Mouse (Mus musculus) midbrain, embryonic 12.5 days (tissue): Measurements from ENCODE around the gene Rpsa. TPM values are rescaled to one million over a fixed set of nuclear protein-coding genes. Genes with fewer than 3 reads are reported as not detected.

ENCODE experiments used
- ATAC-seq: fragments of 200-750 bp; cut with Nextera tagmentation; 2 replicates; pipeline ENCODE4 v1.8.0; 2017; ENCODE audit warnings: low read depth, moderate TSS enrichment, moderate library complexity; ENCODE audit not compliant: low FRiP score
- H3K27ac ChIP-seq: fragments of 300-500 bp; sonication (generic); replicated peaks from 2 replicates; pipeline ENCODE4 v1.5.1; 2016; ENCODE audit warnings: mild to moderate bottlenecking
- H3K27me3 ChIP-seq: fragments of 300-500 bp; sonication (generic); 2 replicates; pipeline ENCODE4 v1.6.1; 2016; ENCODE audit warnings: mild to moderate bottlenecking
- H3K36me3 ChIP-seq: fragments of 300-500 bp; sonication (generic); 2 replicates; pipeline ENCODE4 v1.6.1; 2016
- H3K4me1 ChIP-seq: fragments of 300-500 bp; sonication (generic); 2 replicates; pipeline ENCODE4 v1.6.1; 2016
- H3K4me2 ChIP-seq: fragments of 300-500 bp; sonication (generic); replicated peaks from 2 replicates; pipeline ENCODE4 v1.6.1; 2016; ENCODE audit warnings: mild to moderate bottlenecking, moderate library complexity
- H3K4me3 ChIP-seq: fragments of 300-500 bp; sonication (generic); 2 replicates; pipeline ENCODE4 v1.5.1; 2016; ENCODE audit warnings: mild to moderate bottlenecking
- H3K9ac ChIP-seq: fragments of 300-500 bp; sonication (generic); replicated peaks from 2 replicates; pipeline ENCODE4 v1.6.1; 2016; ENCODE audit warnings: mild to moderate bottlenecking, moderate library complexity
- H3K9me3 ChIP-seq: fragments of 300-500 bp; sonication (generic); 2 replicates; pipeline ENCODE4 v1.6.1; 2016; ENCODE audit warnings: mild to moderate bottlenecking
- WGBS: fragments of 180-500 bp; shearing (Covaris S2); methylation state at CpG from one replicate; pipeline ENCODE4 v1.1.7; 2016; 5-methylcytosine and 5-hydroxymethylcytosine counted together
- polyA plus RNA-seq: library from polyadenylated mRNA; unstranded; fragments of >200 nt; fragmentation: Nextera tagmentation; extraction: Ambion mirVana; gene quantifications from 2 replicates; pipeline ENCODE4 v1.2.1, GENCODE M21; 2016

Rpsa gene
- polyA plus RNA-seq, 1 experiment from 2014 or later, result 1,005 TPM

DNA sequence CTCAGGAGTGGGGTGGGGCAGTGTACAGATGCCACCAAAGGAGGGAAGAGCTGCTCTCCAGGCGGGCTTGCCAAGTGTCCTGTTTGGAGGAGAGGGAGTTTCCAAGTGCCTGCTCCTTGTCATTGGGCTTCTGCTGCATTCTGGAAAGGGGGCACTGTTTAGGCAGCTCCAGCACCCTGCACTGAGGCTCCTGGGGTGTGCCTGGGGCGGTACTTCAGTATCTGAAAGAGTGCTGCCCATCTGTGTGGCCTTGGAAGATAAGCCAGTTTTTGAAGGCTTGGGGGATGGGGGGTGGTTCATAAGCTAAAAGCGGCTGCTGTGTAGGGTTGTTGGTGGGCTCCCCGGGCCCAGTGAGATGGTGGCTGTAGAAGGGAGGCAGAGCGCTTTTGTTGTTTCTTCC lies 11.9 kb upstream of the Rpsa start:
- H3K27me3 ChIP-seq, result no peaks in the 10 kb centered on the region
- H3K9me3 ChIP-seq, result no peaks in the 10 kb centered on the region
- peaks cover 7% of the 10 kb centered on the region for H3K4me1 ChIP-seq
- no peak overlapping the region for H3K4me2 ChIP-seq
- ATAC-seq, result no peak
- H3K9ac ChIP-seq, result no peak overlapping the region
- H3K36me3 ChIP-seq, result peaks cover 38% of the 10 kb centered on the region
- 79% methylated on average over 5 of the region's 5 CpGs for WGBS
- no peak overlapping the region for H3K27ac ChIP-seq
- no peak overlapping the region for H3K4me3 ChIP-seq

DNA sequence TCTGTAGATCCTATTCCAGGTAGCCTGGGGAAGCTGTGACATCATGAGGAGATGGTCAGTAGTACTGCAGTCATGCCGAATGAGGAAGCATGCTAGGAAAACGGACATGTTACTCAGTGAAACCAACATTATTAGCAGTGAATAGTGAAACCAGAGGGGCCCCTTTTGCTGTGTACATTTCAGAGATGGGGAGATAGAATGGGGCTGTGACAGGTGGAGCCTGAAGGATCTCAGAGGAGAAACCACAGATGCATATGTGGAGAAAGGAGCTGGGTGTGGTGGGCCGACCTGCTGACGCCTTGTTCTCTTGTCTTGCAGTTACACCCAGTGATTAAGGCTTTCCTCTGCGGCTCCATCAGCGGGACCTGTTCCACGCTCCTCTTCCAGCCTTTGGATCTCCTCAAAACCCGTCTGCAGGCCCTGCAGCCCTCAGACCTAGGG lies 11.3 kb upstream of the Rpsa start:
- no peak for ATAC-seq
- H3K9ac ChIP-seq, result no peak overlapping the region
- no peak overlapping the region for H3K4me3 ChIP-seq
- H3K4me1 ChIP-seq, result peaks cover 3% of the 10 kb centered on the region
- H3K27ac ChIP-seq, result no peak overlapping the region
- no peaks in the 10 kb centered on the region for H3K27me3 ChIP-seq
- H3K36me3 ChIP-seq, result peaks cover 44% of the 10 kb centered on the region
- no peak overlapping the region for H3K4me2 ChIP-seq
- WGBS, result 91% methylated on average over 8 of the region's 8 CpGs
- no peaks in the 10 kb centered on the region for H3K9me3 ChIP-seq

GRCm38 (mm10) chr9:120118212-120118611 lies 9.3 kb upstream of the Rpsa start:
- Histone ChIP-seq H3K36me3 (peaks cover 58% of the 10 kb centered on the region), H3K9ac (no peak overlapping the region), H3K27ac (no peak overlapping the region), H3K27me3 (no peaks in the 10 kb centered on the region), H3K4me2 (no peak overlapping the region), H3K4me1 (no peaks in the 10 kb centered on the region), H3K9me3 (no peaks in the 10 kb centered on the region), H3K4me3 (no peak overlapping the region)
- ATAC-seq, result no peak
- WGBS, result 93% methylated on average over 4 of the region's 4 CpGs

GRCm38 (mm10) chr9:120120503-120120902 lies 7.0 kb upstream of the Rpsa start:
- H3K27me3 ChIP-seq, result no peaks in the 10 kb centered on the region
- H3K4me1 ChIP-seq, result no peaks in the 10 kb centered on the region
- 89% methylated on average over 7 of the region's 7 CpGs for WGBS
- no peak overlapping the region for H3K27ac ChIP-seq
- H3K9me3 ChIP-seq, result no peaks in the 10 kb centered on the region
- peaks cover 71% of the 10 kb centered on the region for H3K36me3 ChIP-seq
- ATAC-seq, result no peak
- H3K9ac ChIP-seq, result no peak overlapping the region
- no peak overlapping the region for H3K4me3 ChIP-seq
- H3K4me2 ChIP-seq, result no peak overlapping the region

- H3K4me1 ChIP-seq, result peaks cover 13% of the 10 kb centered on the region
- H3K9me3 ChIP-seq, result no peaks in the 10 kb centered on the region
- peak overlapping the region; percentile 94 for H3K4me3 ChIP-seq
- H3K27me3 ChIP-seq, result no peaks in the 10 kb centered on the region
- H3K9ac ChIP-seq, result peak overlapping the region; percentile 67
- peak; percentile 24 for ATAC-seq
- H3K27ac ChIP-seq, result peak overlapping the region; percentile 79
- peak overlapping the region; percentile 61 for H3K4me2 ChIP-seq
- peaks cover 53% of the 10 kb centered on the region for H3K36me3 ChIP-seq
- WGBS, result 63% methylated on average over 11 of the region's 11 CpGs
Measured at GRCm38 (mm10) chr9:120126868-120127267, 621 bp upstream of the Rpsa start.

- Histone ChIP-seq H3K4me2 (peak overlapping the region; percentile 88), H3K36me3 (peaks cover 47% of the 10 kb centered on the region), H3K27me3 (no peaks in the 10 kb centered on the region), H3K27ac (no peak overlapping the region), H3K4me1 (peaks cover 13% of the 10 kb centered on the region), H3K9ac (peak overlapping the region; percentile 97), H3K4me3 (peak overlapping the region; percentile 94), H3K9me3 (no peaks in the 10 kb centered on the region)
- WGBS, result 76% methylated on average over 10 of the region's 10 CpGs
- ATAC-seq, result no peak
Measured at GRCm38 (mm10) chr9:120129276-120129675, 1.8 kb downstream of the Rpsa start.

GRCm38 (mm10) chr9:120131784-120132288 lies 4.3 kb downstream of the Rpsa start:
- WGBS, result 91% methylated on average over 3 of the region's 3 CpGs
- Histone ChIP-seq H3K9me3 (no peaks in the 10 kb centered on the region), H3K27me3 (no peaks in the 10 kb centered on the region), H3K9ac (no peak overlapping the region), H3K4me3 (no peak overlapping the region), H3K4me1 (peaks cover 13% of the 10 kb centered on the region), H3K4me2 (no peak overlapping the region), H3K27ac (no peak overlapping the region), H3K36me3 (peaks cover 45% of the 10 kb centered on the region)
- ATAC-seq, result no peak

- H3K4me2 ChIP-seq, result no peak overlapping the region
- ATAC-seq, result no peak
- H3K4me3 ChIP-seq, result no peak overlapping the region
- no peaks in the 10 kb centered on the region for H3K9me3 ChIP-seq
- no peak overlapping the region for H3K27ac ChIP-seq
- H3K4me1 ChIP-seq, result peaks cover 12% of the 10 kb centered on the region
- WGBS, result 43% methylated on average over 8 of the region's 8 CpGs
- H3K27me3 ChIP-seq, result no peaks in the 10 kb centered on the region
- no peak overlapping the region for H3K9ac ChIP-seq
- peaks cover 45% of the 10 kb centered on the region for H3K36me3 ChIP-seq
Measured at GRCm38 (mm10) chr9:120132980-120133754, 5.7 kb downstream of the Rpsa start.

DNA sequence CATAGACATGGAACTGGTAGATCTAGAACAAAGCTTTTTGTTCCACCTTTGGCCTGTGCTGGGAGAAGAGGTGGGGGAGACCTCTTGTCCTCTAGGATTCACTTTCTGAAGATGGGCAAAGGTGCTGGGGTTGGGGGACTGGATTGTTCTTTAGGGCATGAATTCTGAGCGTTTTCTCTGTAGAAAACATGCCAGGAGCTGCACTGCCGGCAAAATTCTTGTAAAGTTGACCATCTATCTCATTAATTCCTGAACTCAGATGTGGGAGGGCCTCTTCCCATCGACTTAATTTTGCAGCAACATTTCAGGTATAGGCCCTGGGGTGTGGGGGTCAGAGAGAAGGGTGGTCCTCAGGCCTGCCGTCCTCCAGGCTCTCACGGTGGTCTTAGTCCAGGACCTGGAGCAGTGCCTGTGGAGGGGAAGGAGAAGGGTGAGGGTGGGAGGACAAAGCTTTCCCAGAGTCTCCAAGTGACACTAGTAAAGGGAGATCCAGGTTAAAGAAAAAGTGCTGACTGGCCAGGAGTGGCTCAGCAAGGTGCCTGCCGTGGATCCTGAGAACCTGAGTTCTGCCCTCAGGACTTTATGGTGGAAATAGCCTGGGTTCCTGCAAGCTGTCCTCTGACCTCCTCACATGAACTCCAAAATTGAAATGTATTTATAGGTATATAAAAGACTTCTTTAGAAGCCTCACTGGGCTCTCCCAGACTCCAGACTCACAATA lies 6.4 kb downstream of the Rpsa start:
- no peak overlapping the region for H3K27ac ChIP-seq
- peaks cover 5% of the 10 kb centered on the region for H3K4me1 ChIP-seq
- H3K9me3 ChIP-seq, result no peaks in the 10 kb centered on the region
- no peak for ATAC-seq
- no peak overlapping the region for H3K4me3 ChIP-seq
- H3K36me3 ChIP-seq, result peaks cover 41% of the 10 kb centered on the region
- no peaks in the 10 kb centered on the region for H3K27me3 ChIP-seq
- WGBS, result 59% methylated on average over 6 of the region's 6 CpGs
- H3K9ac ChIP-seq, result no peak overlapping the region
- no peak overlapping the region for H3K4me2 ChIP-seq

DNA sequence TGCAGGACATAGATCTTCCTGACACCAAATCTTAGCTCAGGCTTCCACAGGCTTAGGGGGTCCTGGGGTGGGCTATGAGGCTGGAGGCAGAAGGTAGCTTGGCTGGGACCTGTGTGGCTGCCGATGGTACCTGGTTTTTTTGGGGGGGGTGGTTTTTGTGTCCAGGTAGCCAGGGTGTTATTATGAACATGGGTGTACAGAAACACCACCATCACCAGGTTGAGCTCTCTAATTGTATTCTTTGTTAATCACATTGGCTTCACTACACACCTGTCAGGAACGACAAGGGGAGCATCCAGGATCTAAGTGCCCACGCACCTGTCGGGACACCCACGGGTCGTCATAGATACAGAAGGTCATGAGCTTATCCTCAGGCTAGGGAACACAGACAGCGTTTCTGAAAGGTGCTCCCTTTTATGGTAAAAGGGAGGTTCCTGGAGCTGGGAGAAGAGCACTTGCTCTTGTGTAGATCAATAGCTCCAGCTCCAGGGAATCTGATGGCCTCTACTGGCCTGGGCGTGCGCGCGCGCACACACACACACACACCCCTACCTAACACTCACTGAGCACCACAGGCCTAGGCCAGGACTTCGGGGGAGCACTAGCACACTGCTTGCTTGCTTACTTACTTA lies 7.2 kb downstream of the Rpsa start:
- no peaks in the 10 kb centered on the region for H3K4me1 ChIP-seq
- WGBS, result 91% methylated on average over 13 of the region's 13 CpGs
- H3K36me3 ChIP-seq, result peaks cover 34% of the 10 kb centered on the region
- no peaks in the 10 kb centered on the region for H3K27me3 ChIP-seq
- H3K9ac ChIP-seq, result no peak overlapping the region
- no peak overlapping the region for H3K4me3 ChIP-seq
- H3K9me3 ChIP-seq, result no peaks in the 10 kb centered on the region
- H3K4me2 ChIP-seq, result no peak overlapping the region
- no peak overlapping the region for H3K27ac ChIP-seq
- no peak for ATAC-seq

- H3K4me1 ChIP-seq, result no peaks in the 10 kb centered on the region
- no peak overlapping the region for H3K27ac ChIP-seq
- H3K9ac ChIP-seq, result no peak overlapping the region
- ATAC-seq, result no peak
- no peak overlapping the region for H3K4me2 ChIP-seq
- H3K9me3 ChIP-seq, result no peaks in the 10 kb centered on the region
- 86% methylated on average over 11 of the region's 11 CpGs for WGBS
- no peaks in the 10 kb centered on the region for H3K27me3 ChIP-seq
- H3K36me3 ChIP-seq, result peaks cover 26% of the 10 kb centered on the region
- no peak overlapping the region for H3K4me3 ChIP-seq
Measured at GRCm38 (mm10) chr9:120135454-120135853, 8.0 kb downstream of the Rpsa start.

GRCm38 (mm10) chr9:120140652-120141051 lies 13.2 kb downstream of the Rpsa start:
- peaks cover 6% of the 10 kb centered on the region; the same call in 1 of the 2 replicates for H3K27me3 ChIP-seq
- WGBS, result 16% methylated on average over 4 of the region's 4 CpGs
- ATAC-seq, result peak; percentile 19; the same call in 1 of the 2 replicates

More at GRCm38 (mm10) chr9:120140652-120141051, 13.2 kb downstream of the Rpsa start:
- Histone ChIP-seq H3K9ac (no peak overlapping the region), H3K4me1 (no peaks in the 10 kb centered on the region), H3K9me3 (no peaks in the 10 kb centered on the region), H3K27ac (no peak overlapping the region), H3K4me3 (no peak overlapping the region), H3K4me2 (no peak overlapping the region), H3K36me3 (no peaks in the 10 kb centered on the region)
